Comparison of ENCODE assay signal across 9 mouse cellular contexts in the genomic region with DNA sequence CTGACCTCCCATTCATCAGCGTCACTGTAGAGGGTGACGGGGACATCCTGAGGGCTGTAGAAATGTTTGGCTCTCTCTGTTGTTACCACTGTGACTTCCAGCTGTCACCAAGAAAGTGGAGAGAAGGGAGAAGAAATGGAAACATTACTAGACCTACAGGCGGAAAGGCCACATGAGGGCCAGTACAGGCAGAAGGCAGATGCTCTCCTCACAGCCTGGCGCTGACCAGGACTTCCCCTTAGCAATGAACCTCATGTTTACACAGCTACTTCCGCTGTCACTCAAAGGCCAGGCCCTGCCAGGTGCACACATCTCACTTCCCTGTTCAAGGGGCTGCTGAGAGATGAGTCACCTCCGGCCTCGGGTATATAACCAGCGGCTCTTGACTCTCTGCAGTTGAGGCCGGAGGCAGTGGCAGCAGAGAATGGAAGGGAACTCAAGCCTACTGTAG. TPM values are rescaled to one million over a fixed set of nuclear protein-coding genes. Genes with fewer than 3 reads are reported as not detected.
A peak's percentile ranks its signal among the peaks of the same experiment; 100 is the strongest.
DNase-seq lines count a peak whose midpoint lies in the region; ATAC-seq lines count a peak whose summit lies in the region.
"Had no signal": no experiment of that assay in that cellular context is flagged by ENCODE, and none has a peak within 500 bp of the region (broad histone marks: within the 10 kb centered on the region; RNA-seq: fewer than 3 reads in every experiment).

No protein-coding gene starts in this region.

- H3K4me3 ChIP-seq in intestine, embryonic 14.5 days (ENCODE audit: low read depth, low read length): no peak overlapping the region
- H3K4me3 ChIP-seq in liver, embryonic 13.5 days (replicated peaks): no peak overlapping the region
- H3K4me3 ChIP-seq in neural tube, embryonic 14.5 days (ENCODE audit: low read depth, low read length): no peak overlapping the region

- peak; percentile 55 to 75 for DNase-seq in frontal cortex, postnatal 10 days (ENCODE audit: low spot score in 2 of 2)
- DNase-seq in frontal cortex, postnatal 25 days (ENCODE audit: low spot score in 2 of 2): no peak
- DNase-seq in adrenal gland, adult 18-20 months (ENCODE audit: low spot score in 2 of 2): peak; percentile 50 to 54
- peak; percentile 65 for DNase-seq in gastrocnemius, postnatal 25 days
- DNase-seq in intestine, embryonic 14.5 days (ENCODE audit: low spot score): peak; percentile 77
- DNase-seq in liver, embryonic 13.5 days: no peak
- peak; percentile 66 to 69 for DNase-seq in urinary bladder, postnatal 4 days (ENCODE audit: low spot score in 2 of 2)

- H3K27ac ChIP-seq in intestine, embryonic 14.5 days (ENCODE audit: low read depth): peak overlapping the region; percentile 97
- peak overlapping the region; percentile 72 for H3K27ac ChIP-seq in liver, embryonic 13.5 days
- H3K27ac ChIP-seq in neural tube, embryonic 14.5 days (ENCODE audit: low read depth, low read length): peak overlapping the region; percentile 2; the same call in 1 of the 2 replicates

- no peaks in the 10 kb centered on the region for H3K9me3 ChIP-seq in intestine, embryonic 14.5 days (ENCODE audit: control insufficient read depth, low read length)
- no peaks in the 10 kb centered on the region for H3K9me3 ChIP-seq in liver, embryonic 13.5 days (replicated peaks)
- H3K9me3 ChIP-seq in neural tube, embryonic 14.5 days (ENCODE audit: control insufficient read depth, low read length): no peaks in the 10 kb centered on the region

- WGBS in intestine, embryonic 14.5 days: 16% methylated on average over 9 of the region's 9 CpGs
- 21% methylated on average over 9 of the region's 9 CpGs for WGBS in liver, embryonic 13.5 days (ENCODE audit: insufficient replicate concordance)
- 77% methylated on average over 9 of the region's 9 CpGs for WGBS in neural tube, embryonic 14.5 days

- H3K4me1 ChIP-seq in intestine, embryonic 14.5 days (replicated peaks; ENCODE audit: control insufficient read depth, insufficient read depth, low read length): peaks cover 29% of the 10 kb centered on the region
- H3K4me1 ChIP-seq in liver, embryonic 13.5 days (replicated peaks): peaks cover 32% of the 10 kb centered on the region
- H3K4me1 ChIP-seq in neural tube, embryonic 14.5 days (ENCODE audit: control insufficient read depth, insufficient read depth, low read length): no peaks in the 10 kb centered on the region

- peak; percentile 80 for ATAC-seq in intestine, embryonic 14.5 days (replicated peaks; ENCODE audit: low FRiP score, low TSS enrichment, low read depth)
- peak; percentile 67 for ATAC-seq in liver, embryonic 13.5 days (ENCODE audit: low read depth)
- no peak for ATAC-seq in neural tube, embryonic 14.5 days (ENCODE audit: low read depth)

- H3K27me3 ChIP-seq in intestine, embryonic 14.5 days (replicated peaks; ENCODE audit: control insufficient read depth, insufficient read depth, low read length): no peaks in the 10 kb centered on the region
- H3K27me3 ChIP-seq in liver, embryonic 13.5 days: no peaks in the 10 kb centered on the region
- H3K27me3 ChIP-seq in neural tube, embryonic 14.5 days (ENCODE audit: control insufficient read depth, insufficient read depth, low read length): no peaks in the 10 kb centered on the region
- H3K27me3 ChIP-seq: Patski had no signal

- peak overlapping the region; percentile 35 for H3K4me2 ChIP-seq in intestine, embryonic 14.5 days (ENCODE audit: low read length)
- H3K4me2 ChIP-seq in liver, embryonic 13.5 days: no peak overlapping the region
- no peak overlapping the region for H3K4me2 ChIP-seq in neural tube, embryonic 14.5 days (ENCODE audit: low read depth, low read length)

- no peaks in the 10 kb centered on the region for H3K36me3 ChIP-seq in intestine, embryonic 14.5 days (ENCODE audit: control insufficient read depth, insufficient read depth, low read length)
- no peaks in the 10 kb centered on the region for H3K36me3 ChIP-seq in liver, embryonic 13.5 days
- H3K36me3 ChIP-seq in neural tube, embryonic 14.5 days (ENCODE audit: control insufficient read depth, insufficient read depth, low read length): peaks cover 3% of the 10 kb centered on the region; the same call in 1 of the 2 replicates

- H3K9ac ChIP-seq in intestine, embryonic 14.5 days (ENCODE audit: low read length): no peak overlapping the region
- H3K9ac ChIP-seq in liver, embryonic 13.5 days: no peak overlapping the region
- H3K9ac ChIP-seq in neural tube, embryonic 14.5 days (replicated peaks; ENCODE audit: low read depth, low read length): no peak overlapping the region

RNA-seq across cellular contexts. Expression of a gene that starts 18.8 kb away (rescaled TPM):
- 10 to 100 TPM; 15.0 to 18.0 TPM for total RNA-seq in adrenal gland, adult 18-20 months (2021)
- total RNA-seq in gastrocnemius, postnatal 25 days (2021): 1 to 10 TPM; 5.7 to 8.1 TPM
- polyA plus RNA-seq in intestine, embryonic 14.5 days (2014; fragmentation: Nextera tagmentation; extraction: Ambion mirVana): 27.5 and 29.2 TPM in 2 replicates
- 10.4 and 11.3 TPM in 2 replicates for polyA plus RNA-seq in liver, embryonic 13.5 days (2015; fragmentation: Nextera tagmentation; extraction: Ambion mirVana)
- polyA plus RNA-seq in neural tube, embryonic 14.5 days (2014; fragmentation: Nextera tagmentation; extraction: Ambion mirVana): 20.3 and 21.7 TPM in 2 replicates

RNA-seq across cellular contexts. Expression of a gene that starts 46.7 kb away (rescaled TPM):
- 10 to 100 TPM in 1 of 2 experiments, 1 to 10 TPM in 1; 7.5 to 13.7 TPM for total RNA-seq in adrenal gland, adult 18-20 months (2021)
- total RNA-seq in gastrocnemius, postnatal 25 days (2021): 1 to 10 TPM; 1.4 to 2.4 TPM
- polyA plus RNA-seq in intestine, embryonic 14.5 days (2014; fragmentation: Nextera tagmentation; extraction: Ambion mirVana): 13.1 and 13.7 TPM in 2 replicates
- polyA plus RNA-seq in liver, embryonic 13.5 days (2015; fragmentation: Nextera tagmentation; extraction: Ambion mirVana): 7.2 and 8.2 TPM in 2 replicates
- polyA plus RNA-seq in neural tube, embryonic 14.5 days (2014; fragmentation: Nextera tagmentation; extraction: Ambion mirVana): 61.3 and 73.7 TPM in 2 replicates

Comparison
In these comparisons a context has a peak if more than half of its experiments do, and no peak if none do; other contexts are left out.
1. DNase-seq: peak in frontal cortex, postnatal 10 days (2 of 2), adrenal gland, adult 18-20 months (2 of 2), gastrocnemius, postnatal 25 days (single experiment), intestine, embryonic 14.5 days (single experiment) and urinary bladder, postnatal 4 days (2 of 2); none in frontal cortex, postnatal 25 days (0 of 2) and liver, embryonic 13.5 days (single experiment).
2. H3K27ac ChIP-seq: peak in every context shown above with its lines; median percentile 97 in intestine, embryonic 14.5 days; 72 in liver, embryonic 13.5 days; 2 in neural tube, embryonic 14.5 days.